Mouse (Mus musculus): ENCODE results near the gene Sult6b2. TPM values are rescaled to one million over a fixed set of nuclear protein-coding genes. Genes with fewer than 3 reads are reported as not detected.
A peak's percentile ranks its signal among the peaks of the same experiment; 100 is the strongest.

Sult6b2 gene
- polyA plus RNA-seq, 1 experiment from 2014 or later = not detected

GRCm38 (mm10) chr6:142746765-142747164 is 57.5 kb downstream of the Sult6b2 start:
- Histone ChIP-seq H3K27ac (replicated peaks) (no peak overlapping the region), H3K27me3 (no peaks in the 10 kb centered on the region), H3K9ac (no peak overlapping the region), H3K4me3 (no peak overlapping the region), H3K4me2 (no peak overlapping the region), H3K36me3 (no peaks in the 10 kb centered on the region), H3K4me1 (replicated peaks) (no peaks in the 10 kb centered on the region), H3K9me3 (no peaks in the 10 kb centered on the region)
- ATAC-seq (ENCODE audit: low FRiP score, low read depth) = no peak
- WGBS = 89% methylated on average over 7 of the region's 7 CpGs

- Histone ChIP-seq H3K4me2 (no peak overlapping the region), H3K27me3 (no peaks in the 10 kb centered on the region), H3K9ac (no peak overlapping the region), H3K27ac (replicated peaks) (no peak overlapping the region), H3K4me3 (no peak overlapping the region), H3K4me1 (replicated peaks) (no peaks in the 10 kb centered on the region), H3K9me3 (no peaks in the 10 kb centered on the region), H3K36me3 (no peaks in the 10 kb centered on the region)
- WGBS = 91% methylated on average over 5 of the region's 5 CpGs
- no peak for ATAC-seq (ENCODE audit: low FRiP score, low read depth)
Observed at GRCm38 (mm10) chr6:142745484-142745883, 58.8 kb downstream of the Sult6b2 start.

GRCm38 (mm10) chr6:142743193-142743592 is 61.1 kb downstream of the Sult6b2 start:
- no peaks in the 10 kb centered on the region for H3K36me3 ChIP-seq
- 65% methylated on average over 4 of the region's 4 CpGs for WGBS
- H3K4me2 ChIP-seq = no peak overlapping the region
- no peaks in the 10 kb centered on the region for H3K27me3 ChIP-seq
- no peaks in the 10 kb centered on the region for H3K9me3 ChIP-seq
- H3K4me1 ChIP-seq (replicated peaks) = no peaks in the 10 kb centered on the region
- H3K4me3 ChIP-seq = no peak overlapping the region
- no peak overlapping the region for H3K9ac ChIP-seq
- no peak overlapping the region for H3K27ac ChIP-seq (replicated peaks)
- no peak for ATAC-seq (ENCODE audit: low FRiP score, low read depth)

GRCm38 (mm10) chr6:142741763-142742162 is 62.5 kb downstream of the Sult6b2 start:
- Histone ChIP-seq H3K9ac (no peak overlapping the region), H3K36me3 (no peaks in the 10 kb centered on the region), H3K27me3 (no peaks in the 10 kb centered on the region), H3K4me3 (no peak overlapping the region), H3K4me1 (replicated peaks) (no peaks in the 10 kb centered on the region), H3K4me2 (no peak overlapping the region), H3K27ac (replicated peaks) (no peak overlapping the region), H3K9me3 (no peaks in the 10 kb centered on the region)
- ATAC-seq (ENCODE audit: low FRiP score, low read depth) = no peak
- whole genome bisulfite sequencing = 90% methylated on average over 6 of the region's 6 CpGs

- Histone ChIP-seq H3K4me2 (no peak overlapping the region), H3K36me3 (no peaks in the 10 kb centered on the region), H3K9ac (no peak overlapping the region), H3K4me3 (no peak overlapping the region), H3K4me1 (replicated peaks) (no peaks in the 10 kb centered on the region), H3K27me3 (no peaks in the 10 kb centered on the region), H3K27ac (replicated peaks) (no peak overlapping the region), H3K9me3 (no peaks in the 10 kb centered on the region)
- 85% methylated on average over 6 of the region's 6 CpGs for WGBS
- no peak for ATAC-seq (ENCODE audit: low FRiP score, low read depth)
Observed at GRCm38 (mm10) chr6:142738637-142739036, 65.7 kb downstream of the Sult6b2 start.

- 90% methylated on average over 2 of the region's 2 CpGs for WGBS
- Histone ChIP-seq H3K9me3 (no peaks in the 10 kb centered on the region), H3K4me3 (no peak overlapping the region), H3K27me3 (no peaks in the 10 kb centered on the region), H3K9ac (no peak overlapping the region), H3K4me2 (no peak overlapping the region), H3K27ac (replicated peaks) (no peak overlapping the region), H3K36me3 (no peaks in the 10 kb centered on the region), H3K4me1 (replicated peaks) (no peaks in the 10 kb centered on the region)
- ATAC-seq (ENCODE audit: low FRiP score, low read depth) = no peak
Observed at GRCm38 (mm10) chr6:142738225-142738624, 66.1 kb downstream of the Sult6b2 start.

- H3K4me3 ChIP-seq = no peak overlapping the region
- no peaks in the 10 kb centered on the region for H3K27me3 ChIP-seq
- ATAC-seq (ENCODE audit: low FRiP score, low read depth) = peak; percentile 72; the same call in 1 of the 2 replicates
- no peak overlapping the region for H3K4me2 ChIP-seq
- 50% methylated on average over 8 of the region's 8 CpGs for WGBS
- no peak overlapping the region for H3K9ac ChIP-seq
- no peaks in the 10 kb centered on the region for H3K36me3 ChIP-seq
- H3K4me1 ChIP-seq (replicated peaks) = no peaks in the 10 kb centered on the region
- H3K9me3 ChIP-seq = no peaks in the 10 kb centered on the region
- H3K27ac ChIP-seq (replicated peaks) = no peak overlapping the region
Observed at GRCm38 (mm10) chr6:142735302-142736005, 68.8 kb downstream of the Sult6b2 start.

Other genes with a start within 250 kb of the Sult6b2 start
- gene Kcnj8, start 232.9 kb downstream of the Sult6b2 start, polyA plus RNA-seq (2015; fragmentation: Nextera tagmentation; extraction: Ambion mirVana) = 12.5 and 13.6 TPM in 2 replicates
- 3.3 and 3.4 TPM in 2 replicates for gene Abcc9, start 102.2 kb downstream of the Sult6b2 start, polyA plus RNA-seq (2015; fragmentation: Nextera tagmentation; extraction: Ambion mirVana)
- gene Cmas, start 47.8 kb downstream of the Sult6b2 start, polyA plus RNA-seq (2015; fragmentation: Nextera tagmentation; extraction: Ambion mirVana) = 185 and 188 TPM in 2 replicates
- 7.0 and 7.8 TPM in 2 replicates for gene St8sia1, start 159.9 kb upstream of the Sult6b2 start, polyA plus RNA-seq (2015; fragmentation: Nextera tagmentation; extraction: Ambion mirVana)

All from hindbrain, embryonic 15.5 days (tissue).